Mouse (Mus musculus) ES-E14 (cell line): Measurements from ENCODE around the gene Ino80.

Experiments
- HCFC1 ChIP-seq: IDR thresholded peaks from 2 replicates; pipeline ENCODE4 v1.6.1; 2012; ENCODE audit warnings: low read length, inconsistent platforms, borderline replicate concordance; ENCODE audit not compliant: insufficient read depth
- ZC3H11A ChIP-seq: IDR thresholded peaks from 2 replicates; pipeline ENCODE4 v1.6.1; 2012; ENCODE audit warnings: low read depth, mild to moderate bottlenecking, inconsistent platforms, low read length, borderline replicate concordance

DNA sequence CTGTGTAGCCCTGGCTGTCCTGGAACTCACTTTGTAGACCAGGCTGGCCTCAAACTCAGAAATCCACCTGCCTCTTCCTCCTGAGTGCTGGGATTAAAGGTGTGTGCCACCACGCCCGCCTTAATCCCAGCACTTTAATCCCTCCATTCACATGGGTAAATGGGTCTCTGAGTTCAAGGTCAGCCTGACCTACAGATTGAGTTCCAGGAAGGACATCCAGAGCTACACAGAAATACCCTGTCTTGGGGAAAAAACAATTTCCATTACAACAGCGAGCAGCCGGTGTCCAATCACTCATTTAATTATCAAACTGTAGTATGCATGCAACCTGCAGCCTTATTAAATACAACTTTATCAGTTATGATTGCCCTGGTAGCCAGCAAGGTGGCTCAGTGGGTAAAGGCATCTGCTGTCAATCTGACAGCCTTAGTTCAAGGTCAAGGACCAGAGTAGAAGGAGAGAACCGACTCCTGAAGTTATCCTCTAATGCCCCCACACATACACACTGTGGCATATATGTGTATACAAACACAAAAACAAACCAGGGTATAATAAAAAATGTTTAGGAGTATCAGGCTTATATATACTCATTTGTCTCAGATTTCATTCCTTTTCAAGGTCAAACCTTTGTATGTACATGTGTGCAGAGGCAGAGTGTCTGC, 14.2 kb downstream of the Ino80 start:
- TF ChIP-seq ZC3H11A = no peak
- TF ChIP-seq HCFC1 = no peak
